Mouse (Mus musculus): ENCODE data around the gene Atp10a. TPM values are rescaled to one million over a fixed set of nuclear protein-coding genes. Genes with fewer than 3 reads are reported as not detected.
A peak's percentile ranks its signal among the peaks of the same experiment; 100 is the strongest.

Gene Atp10a
- polyA plus RNA-seq, 2 experiments = 0.42 to 0.60 TPM

- Histone ChIP-seq H3K4me2 (ENCODE audit: low read depth) (peak overlapping the region; percentile 61), H3K9me3 (ENCODE audit: control insufficient read depth, low read length) (no peaks in the 10 kb centered on the region), H3K4me1 (replicated peaks; ENCODE audit: control insufficient read depth in 2 of 2, insufficient read depth in 2 of 2, low read length in 1 of 2) (peaks cover 0 to 2% of the 10 kb centered on the region in 2 experiments; a peak in 1 of 4 replicates), H3K27ac (no peak overlapping the region), H3K9ac (replicated peaks) (no peak overlapping the region), H3K27me3 (ENCODE audit: control insufficient read depth, insufficient read depth, low read length) (peaks cover 13% of the 10 kb centered on the region), H3K36me3 (replicated peaks; ENCODE audit: control insufficient read depth, insufficient read depth, low read depth) (no peaks in the 10 kb centered on the region), H3K4me3 (ENCODE audit: insufficient read depth in 1 of 2, low read depth in 2 of 2, low read length in 2 of 2) (peak overlapping the region; percentile 54 to 55)
- no peak for TF ChIP-seq CTCF (IDR thresholded peaks at IDR 0.05; ENCODE audit: low read depth)
- TF ChIP-seq EP300 (IDR thresholded peaks at IDR 0.05; ENCODE audit: low read depth) = no peak
- ATAC-seq (ENCODE audit: insufficient read depth) = peak; percentile 71; the same call in 1 of the 2 replicates
- peak in 2 of 3 experiments; percentile 13 to 38 for DNase-seq (ENCODE audit: low read depth in 3 of 3, low spot score in 3 of 3)
- under 1% methylated on average over 78 of the region's 81 CpGs for WGBS (ENCODE audit: insufficient replicate concordance)
Observed at GRCm38 (mm10) chr7:58657913-58658789, 2.2 kb downstream of the Atp10a start.

- ATAC-seq (ENCODE audit: insufficient read depth) = peak; percentile 6; the same call in 1 of the 2 replicates
Observed at GRCm38 (mm10) chr7:58658790-58659405, 2.9 kb downstream of the Atp10a start.

DNA sequence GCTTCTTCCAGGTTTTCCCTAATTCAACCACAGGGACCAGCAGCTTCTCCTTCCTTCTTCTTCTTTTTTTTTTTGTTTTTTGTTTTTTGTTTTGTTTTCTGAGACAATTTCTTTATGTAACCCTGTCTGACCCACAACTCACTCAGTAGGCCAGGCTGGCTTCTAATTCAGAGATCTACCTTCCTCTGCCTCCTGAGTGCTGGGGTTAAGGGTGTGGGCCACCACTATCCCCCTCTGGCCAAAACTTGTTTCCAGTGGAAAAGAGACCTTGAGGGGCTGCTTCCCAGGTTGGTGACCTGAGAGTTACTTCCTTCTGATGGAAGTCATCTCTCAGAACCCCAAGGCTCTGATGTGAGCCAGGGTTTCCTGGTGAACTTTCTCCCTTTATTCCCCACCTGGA lies 4.1 kb downstream of the Atp10a start:
- no peak overlapping the region for H3K9ac ChIP-seq (replicated peaks)
- DNase-seq (ENCODE audit: low read depth in 3 of 3, low spot score in 3 of 3) (no peak), ATAC-seq (ENCODE audit: insufficient read depth) (no peak)
- peaks cover 13% of the 10 kb centered on the region for H3K27me3 ChIP-seq (ENCODE audit: control insufficient read depth, insufficient read depth, low read length)
- H3K4me1 ChIP-seq (replicated peaks; ENCODE audit: control insufficient read depth in 2 of 2, insufficient read depth in 2 of 2, low read length in 1 of 2) = peaks cover 0 to 2% of the 10 kb centered on the region in 2 experiments; a peak in 1 of 4 replicates
- no peaks in the 10 kb centered on the region for H3K9me3 ChIP-seq (ENCODE audit: control insufficient read depth, low read length)
- H3K36me3 ChIP-seq (replicated peaks; ENCODE audit: control insufficient read depth, insufficient read depth, low read depth) = no peaks in the 10 kb centered on the region
- H3K4me3 ChIP-seq (ENCODE audit: insufficient read depth in 1 of 2, low read depth in 2 of 2, low read length in 2 of 2) = no peak overlapping the region
- no peak for TF ChIP-seq CTCF (IDR thresholded peaks at IDR 0.05; ENCODE audit: low read depth)
- no peak for TF ChIP-seq EP300 (IDR thresholded peaks at IDR 0.05; ENCODE audit: low read depth)
- no peak overlapping the region for H3K27ac ChIP-seq
- H3K4me2 ChIP-seq (ENCODE audit: low read depth) = no peak overlapping the region

More at GRCm38 (mm10) chr7:58658790-58659405, 2.9 kb downstream of the Atp10a start:
- no peak for DNase-seq (ENCODE audit: low read depth in 3 of 3, low spot score in 3 of 3)
- peak overlapping the region; percentile 61 for H3K4me2 ChIP-seq (ENCODE audit: low read depth)
- H3K9me3 ChIP-seq (ENCODE audit: control insufficient read depth, low read length) = no peaks in the 10 kb centered on the region
- H3K27me3 ChIP-seq (ENCODE audit: control insufficient read depth, insufficient read depth, low read length) = peaks cover 13% of the 10 kb centered on the region
- TF ChIP-seq EP300 (IDR thresholded peaks at IDR 0.05; ENCODE audit: low read depth) (no peak), CTCF (IDR thresholded peaks at IDR 0.05; ENCODE audit: low read depth) (no peak)
- peaks cover 0 to 2% of the 10 kb centered on the region in 2 experiments; a peak in 1 of 4 replicates for H3K4me1 ChIP-seq (replicated peaks; ENCODE audit: control insufficient read depth in 2 of 2, insufficient read depth in 2 of 2, low read length in 1 of 2)
- 18% methylated on average over 14 of the region's 14 CpGs for WGBS (ENCODE audit: insufficient replicate concordance)
- H3K27ac ChIP-seq = no peak overlapping the region
- peak overlapping the region; percentile 54 to 55 for H3K4me3 ChIP-seq (ENCODE audit: insufficient read depth in 1 of 2, low read depth in 2 of 2, low read length in 2 of 2)
- H3K9ac ChIP-seq (replicated peaks) = no peak overlapping the region
- H3K36me3 ChIP-seq (replicated peaks; ENCODE audit: control insufficient read depth, insufficient read depth, low read depth) = no peaks in the 10 kb centered on the region

GRCm38 (mm10) chr7:58660665-58661064 lies 4.7 kb downstream of the Atp10a start:
- H3K27ac ChIP-seq = no peak overlapping the region
- no peak for ATAC-seq (ENCODE audit: insufficient read depth)
- no peak for DNase-seq (ENCODE audit: low read depth in 3 of 3, low spot score in 3 of 3)
- no peak overlapping the region for H3K4me2 ChIP-seq (ENCODE audit: low read depth)
- no peak overlapping the region for H3K9ac ChIP-seq (replicated peaks)
- H3K4me3 ChIP-seq (ENCODE audit: insufficient read depth in 1 of 2, low read depth in 2 of 2, low read length in 2 of 2) = no peak overlapping the region
- WGBS (ENCODE audit: insufficient replicate concordance) = 66% methylated on average over 5 of the region's 5 CpGs
- peaks cover 0 to 2% of the 10 kb centered on the region in 2 experiments; a peak in 1 of 4 replicates for H3K4me1 ChIP-seq (replicated peaks; ENCODE audit: control insufficient read depth in 2 of 2, insufficient read depth in 2 of 2, low read length in 1 of 2)
- TF ChIP-seq CTCF (IDR thresholded peaks at IDR 0.05; ENCODE audit: low read depth) (no peak), EP300 (IDR thresholded peaks at IDR 0.05; ENCODE audit: low read depth) (no peak)
- no peaks in the 10 kb centered on the region for H3K9me3 ChIP-seq (ENCODE audit: control insufficient read depth, low read length)
- no peaks in the 10 kb centered on the region for H3K36me3 ChIP-seq (replicated peaks; ENCODE audit: control insufficient read depth, insufficient read depth, low read depth)
- peaks cover 13% of the 10 kb centered on the region for H3K27me3 ChIP-seq (ENCODE audit: control insufficient read depth, insufficient read depth, low read length)

GRCm38 (mm10) chr7:58661076-58661475 lies 5.1 kb downstream of the Atp10a start:
- Histone ChIP-seq H3K4me1 (replicated peaks; ENCODE audit: control insufficient read depth in 2 of 2, insufficient read depth in 2 of 2, low read length in 1 of 2) (peaks cover 0 to 2% of the 10 kb centered on the region in 2 experiments; a peak in 1 of 4 replicates), H3K27me3 (ENCODE audit: control insufficient read depth, insufficient read depth, low read length) (peaks cover 13% of the 10 kb centered on the region), H3K9ac (replicated peaks) (no peak overlapping the region), H3K9me3 (ENCODE audit: control insufficient read depth, low read length) (no peaks in the 10 kb centered on the region), H3K4me3 (ENCODE audit: insufficient read depth in 1 of 2, low read depth in 2 of 2, low read length in 2 of 2) (no peak overlapping the region), H3K27ac (no peak overlapping the region), H3K36me3 (replicated peaks; ENCODE audit: control insufficient read depth, insufficient read depth, low read depth) (no peaks in the 10 kb centered on the region), H3K4me2 (ENCODE audit: low read depth) (no peak overlapping the region)
- WGBS (ENCODE audit: insufficient replicate concordance) = 71% methylated on average over 7 of the region's 7 CpGs
- no peak for DNase-seq (ENCODE audit: low read depth in 3 of 3, low spot score in 3 of 3)
- TF ChIP-seq CTCF (IDR thresholded peaks at IDR 0.05; ENCODE audit: low read depth) (no peak), EP300 (IDR thresholded peaks at IDR 0.05; ENCODE audit: low read depth) (no peak)
- no peak for ATAC-seq (ENCODE audit: insufficient read depth)

Measured in liver, embryonic 14.5 days (tissue).